Mouse (Mus musculus) olfactory bulb, adult 2 months (tissue): ENCODE data around the gene Cirbp.
A peak's percentile ranks its signal among the peaks of the same experiment; 100 is the strongest.

ENCODE experiments used
- CTCF ChIP-seq: fragments of 200-500 bp; IDR thresholded peaks from 2 replicates; pipeline ENCODE4 v1.5.1; 2012; ENCODE audit warnings: low read depth, mild to moderate bottlenecking, low read length, moderate library complexity; ENCODE audit not compliant: insufficient read depth
- POLR2A ChIP-seq: fragments of 200-500 bp; IDR thresholded peaks from 2 replicates; pipeline ENCODE4 v1.6.1; 2012; ENCODE audit warnings: mild to moderate bottlenecking, low read depth, low read length, moderate library complexity; ENCODE audit not compliant: insufficient read depth

DNA sequence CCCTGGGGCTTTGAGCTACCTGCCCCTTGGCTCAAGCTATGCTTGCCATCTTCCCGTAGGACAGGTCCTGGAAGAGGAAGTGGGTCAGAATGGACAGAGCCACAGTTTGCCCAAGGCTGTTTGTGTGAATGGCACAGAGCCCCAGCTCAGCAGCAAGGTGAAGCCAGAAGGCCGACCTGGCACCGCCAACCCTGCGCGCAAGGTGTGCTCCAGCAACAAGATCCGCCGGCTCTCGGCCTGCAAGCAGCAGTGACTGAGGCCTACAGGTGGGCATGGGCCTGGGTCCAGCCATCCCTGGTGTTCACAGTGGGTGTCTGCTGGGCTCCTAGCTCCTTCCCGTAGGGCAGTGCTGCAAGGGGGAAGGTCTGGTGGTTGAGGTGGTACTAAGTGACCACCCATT is 35.9 kb upstream of the Cirbp start:
- TF ChIP-seq CTCF = no peak
- 0 out of 2 replicates have a peak, but pooled peaks have one; percentile 15 for TF ChIP-seq POLR2A
